Mouse (Mus musculus): ENCODE measurements around the gene Stambpl1.

- no peak for TF ChIP-seq CTCF (IDR thresholded peaks at IDR 0.05; ENCODE audit: insufficient read depth, low read depth, low read length)
- TF ChIP-seq POLR2A (IDR thresholded peaks at IDR 0.05; ENCODE audit: insufficient read depth, low read depth, low read length) = no peak
Observed at GRCm38 (mm10) chr19:34287221-34287620, 95.2 kb downstream of the Stambpl1 start.
